Mouse (Mus musculus) hindbrain, embryonic 15.5 days (tissue): ENCODE data around the gene Mettl24. TPM values are rescaled to one million over a fixed set of nuclear protein-coding genes. Genes with fewer than 3 reads are reported as not detected.
A peak's percentile ranks its signal among the peaks of the same experiment; 100 is the strongest.

Experiments
- ATAC-seq: fragments of 200-750 bp; cut with Nextera tagmentation; 2 replicates; pipeline ENCODE4 v1.8.0; 2017; ENCODE audit warnings: low read depth, moderate number of reproducible peaks, moderate TSS enrichment; ENCODE audit not compliant: low FRiP score
- H3K27ac ChIP-seq: fragments of 300-500 bp; sonication (generic); replicated peaks from 2 replicates; pipeline ENCODE4 v1.5.1; 2015; ENCODE audit warnings: mild to moderate bottlenecking, inconsistent platforms
- H3K27me3 ChIP-seq: fragments of 300-500 bp; sonication (generic); 2 replicates; pipeline ENCODE4 v1.6.1; 2015; ENCODE audit warnings: control low read depth, inconsistent platforms
- H3K36me3 ChIP-seq: fragments of 300-500 bp; sonication (generic); 2 replicates; pipeline ENCODE4 v1.6.1; 2015; ENCODE audit warnings: control low read depth, inconsistent platforms
- H3K4me1 ChIP-seq: fragments of 300-500 bp; sonication (generic); replicated peaks from 2 replicates; pipeline ENCODE4 v1.6.1; 2015; ENCODE audit warnings: control low read depth, inconsistent platforms
- H3K4me2 ChIP-seq: fragments of 300-500 bp; sonication (generic); 2 replicates; pipeline ENCODE4 v1.6.1; 2015; ENCODE audit warnings: moderate library complexity, mild to moderate bottlenecking, inconsistent platforms
- H3K4me3 ChIP-seq: fragments of 300-500 bp; sonication (generic); 2 replicates; pipeline ENCODE4 v1.5.1; 2015; ENCODE audit warnings: mild to moderate bottlenecking, inconsistent platforms
- H3K9ac ChIP-seq: fragments of 300-500 bp; sonication (generic); 2 replicates; pipeline ENCODE4 v1.6.1; 2015; ENCODE audit warnings: inconsistent platforms
- H3K9me3 ChIP-seq: fragments of 300-500 bp; sonication (generic); 2 replicates; pipeline ENCODE4 v1.6.1; 2016; ENCODE audit warnings: control low read depth, inconsistent platforms
- WGBS: fragments of 180-500 bp; shearing (Covaris S2); methylation state at CpG from one replicate; pipeline ENCODE4 v1.1.7; 2015; 5-methylcytosine and 5-hydroxymethylcytosine counted together
- polyA plus RNA-seq: library from polyadenylated mRNA; unstranded; fragments of >200 nt; fragmentation: Nextera tagmentation; extraction: Ambion mirVana; gene quantifications from 2 replicates; pipeline ENCODE4 v1.2.1, GENCODE M21; 2015

Gene Mettl24
- polyA plus RNA-seq, 1 experiment from 2014 or later = 0.60 TPM

GRCm38 (mm10) chr10:40686976-40687375 is 3.9 kb downstream of the Mettl24 start:
- ATAC-seq = no peak
- Histone ChIP-seq H3K36me3 (no peaks in the 10 kb centered on the region), H3K9ac (no peak overlapping the region), H3K4me1 (peaks cover 17% of the 10 kb centered on the region), H3K27ac (no peak overlapping the region), H3K27me3 (no peaks in the 10 kb centered on the region), H3K9me3 (no peaks in the 10 kb centered on the region), H3K4me2 (no peak overlapping the region), H3K4me3 (no peak overlapping the region)
- 80% methylated on average over 4 of the region's 4 CpGs for WGBS

- H3K27ac ChIP-seq = no peak overlapping the region
- no peaks in the 10 kb centered on the region for H3K9me3 ChIP-seq
- no peaks in the 10 kb centered on the region for H3K36me3 ChIP-seq
- no peak overlapping the region for H3K9ac ChIP-seq
- 77% methylated on average over 2 of the region's 2 CpGs for WGBS
- no peak overlapping the region for H3K4me3 ChIP-seq
- no peak overlapping the region for H3K4me2 ChIP-seq
- no peak for ATAC-seq
- H3K4me1 ChIP-seq = peaks cover 15% of the 10 kb centered on the region
- H3K27me3 ChIP-seq = no peaks in the 10 kb centered on the region
These were observed 4.3 kb downstream of the Mettl24 start for GRCm38 (mm10) chr10:40687407-40687806.

GRCm38 (mm10) chr10:40688266-40688665 is 5.2 kb downstream of the Mettl24 start:
- H3K36me3 ChIP-seq = no peaks in the 10 kb centered on the region
- H3K4me3 ChIP-seq = no peak overlapping the region
- no peak for ATAC-seq
- no peaks in the 10 kb centered on the region for H3K9me3 ChIP-seq
- peaks cover 7% of the 10 kb centered on the region for H3K4me1 ChIP-seq
- H3K4me2 ChIP-seq = no peak overlapping the region
- no peak overlapping the region for H3K9ac ChIP-seq
- no peaks in the 10 kb centered on the region for H3K27me3 ChIP-seq
- WGBS = 70% methylated on average over 6 of the region's 6 CpGs
- H3K27ac ChIP-seq = no peak overlapping the region

GRCm38 (mm10) chr10:40688873-40689272 is 5.8 kb downstream of the Mettl24 start:
- ATAC-seq = no peak
- H3K36me3 ChIP-seq = no peaks in the 10 kb centered on the region
- H3K4me1 ChIP-seq = peaks cover under 1% of the 10 kb centered on the region; the same call in 1 of the 2 replicates
- no peaks in the 10 kb centered on the region for H3K27me3 ChIP-seq
- H3K4me3 ChIP-seq = no peak overlapping the region
- no peak overlapping the region for H3K4me2 ChIP-seq
- no peaks in the 10 kb centered on the region for H3K9me3 ChIP-seq
- no peak overlapping the region for H3K9ac ChIP-seq
- no peak overlapping the region for H3K27ac ChIP-seq
- 26% methylated on average over 1 of the region's 1 CpGs for WGBS

GRCm38 (mm10) chr10:40698652-40699051 is 15.6 kb downstream of the Mettl24 start:
- Histone ChIP-seq H3K9ac (no peak overlapping the region), H3K4me2 (no peak overlapping the region), H3K36me3 (no peaks in the 10 kb centered on the region), H3K4me3 (no peak overlapping the region), H3K27ac (no peak overlapping the region), H3K4me1 (no peaks in the 10 kb centered on the region), H3K27me3 (no peaks in the 10 kb centered on the region), H3K9me3 (no peaks in the 10 kb centered on the region; the same call in 1 of the 2 replicates)
- 85% methylated on average over 4 of the region's 4 CpGs for WGBS
- ATAC-seq = no peak

GRCm38 (mm10) chr10:40711127-40711526 is 28.0 kb downstream of the Mettl24 start:
- Histone ChIP-seq H3K27ac (no peak overlapping the region), H3K9ac (no peak overlapping the region), H3K4me3 (no peak overlapping the region), H3K4me1 (no peaks in the 10 kb centered on the region), H3K36me3 (no peaks in the 10 kb centered on the region), H3K4me2 (no peak overlapping the region), H3K9me3 (no peaks in the 10 kb centered on the region), H3K27me3 (no peaks in the 10 kb centered on the region)
- 84% methylated on average over 7 of the region's 7 CpGs for WGBS
- ATAC-seq = no peak

- WGBS = 38% methylated on average over 9 of the region's 9 CpGs
- Histone ChIP-seq H3K36me3 (no peaks in the 10 kb centered on the region), H3K9me3 (no peaks in the 10 kb centered on the region), H3K4me1 (0 out of 2 replicates have a peak, but pooled peaks cover 4% of the 10 kb centered on the region), H3K9ac (no peak overlapping the region), H3K4me3 (no peak overlapping the region), H3K27me3 (no peaks in the 10 kb centered on the region), H3K4me2 (no peak overlapping the region), H3K27ac (no peak overlapping the region)
- ATAC-seq = peak; percentile 56
These were observed 30.0 kb downstream of the Mettl24 start for GRCm38 (mm10) chr10:40713018-40713608.

- Histone ChIP-seq H3K27me3 (no peaks in the 10 kb centered on the region), H3K4me2 (no peak overlapping the region), H3K27ac (no peak overlapping the region), H3K4me1 (0 out of 2 replicates have a peak, but pooled peaks cover 4% of the 10 kb centered on the region), H3K4me3 (no peak overlapping the region), H3K9me3 (no peaks in the 10 kb centered on the region), H3K36me3 (no peaks in the 10 kb centered on the region), H3K9ac (no peak overlapping the region)
- ATAC-seq = no peak
- 82% methylated on average over 9 of the region's 9 CpGs for WGBS
These were observed 30.7 kb downstream of the Mettl24 start for GRCm38 (mm10) chr10:40713829-40714228.

- WGBS = 91% methylated on average over 4 of the region's 4 CpGs
- Histone ChIP-seq H3K27me3 (no peaks in the 10 kb centered on the region), H3K9ac (no peak overlapping the region), H3K27ac (no peak overlapping the region), H3K36me3 (no peaks in the 10 kb centered on the region), H3K4me2 (no peak overlapping the region), H3K4me3 (no peak overlapping the region), H3K4me1 (0 out of 2 replicates have a peak, but pooled peaks cover 4% of the 10 kb centered on the region), H3K9me3 (no peaks in the 10 kb centered on the region)
- ATAC-seq = no peak
These were observed 32.1 kb downstream of the Mettl24 start for GRCm38 (mm10) chr10:40715151-40715550.

GRCm38 (mm10) chr10:40716296-40716695 is 33.2 kb downstream of the Mettl24 start:
- H3K9me3 ChIP-seq = no peaks in the 10 kb centered on the region
- no peak overlapping the region for H3K4me3 ChIP-seq
- no peak overlapping the region for H3K4me2 ChIP-seq
- 68% methylated on average over 8 of the region's 8 CpGs for WGBS
- H3K4me1 ChIP-seq = 0 out of 2 replicates have a peak, but pooled peaks cover 4% of the 10 kb centered on the region
- H3K27me3 ChIP-seq = no peaks in the 10 kb centered on the region
- no peak overlapping the region for H3K9ac ChIP-seq
- H3K27ac ChIP-seq = no peak overlapping the region
- H3K36me3 ChIP-seq = no peaks in the 10 kb centered on the region
- no peak for ATAC-seq

GRCm38 (mm10) chr10:40716713-40717112 is 33.6 kb downstream of the Mettl24 start:
- Histone ChIP-seq H3K4me2 (no peak overlapping the region), H3K4me3 (no peak overlapping the region), H3K36me3 (no peaks in the 10 kb centered on the region), H3K27ac (no peak overlapping the region), H3K9me3 (no peaks in the 10 kb centered on the region), H3K9ac (no peak overlapping the region), H3K27me3 (no peaks in the 10 kb centered on the region), H3K4me1 (0 out of 2 replicates have a peak, but pooled peaks cover 4% of the 10 kb centered on the region)
- 87% methylated on average over 3 of the region's 3 CpGs for WGBS
- ATAC-seq = no peak

GRCm38 (mm10) chr10:40718362-40718761 is 35.3 kb downstream of the Mettl24 start:
- no peak overlapping the region for H3K9ac ChIP-seq
- H3K9me3 ChIP-seq = no peaks in the 10 kb centered on the region
- H3K36me3 ChIP-seq = no peaks in the 10 kb centered on the region
- whole genome bisulfite sequencing = 91% methylated on average over 13 of the region's 13 CpGs
- no peak overlapping the region for H3K27ac ChIP-seq
- no peak for ATAC-seq
- H3K27me3 ChIP-seq = no peaks in the 10 kb centered on the region
- no peak overlapping the region for H3K4me3 ChIP-seq
- 0 out of 2 replicates have a peak, but pooled peaks cover 4% of the 10 kb centered on the region for H3K4me1 ChIP-seq
- no peak overlapping the region for H3K4me2 ChIP-seq

GRCm38 (mm10) chr10:40719062-40719461 is 36.0 kb downstream of the Mettl24 start:
- Histone ChIP-seq H3K36me3 (no peaks in the 10 kb centered on the region), H3K27me3 (no peaks in the 10 kb centered on the region), H3K4me1 (0 out of 2 replicates have a peak, but pooled peaks cover 5% of the 10 kb centered on the region), H3K27ac (peak overlapping the region; percentile 29; the same call in 1 of the 2 replicates), H3K4me3 (no peak overlapping the region), H3K4me2 (no peak overlapping the region), H3K9ac (no peak overlapping the region), H3K9me3 (no peaks in the 10 kb centered on the region)
- no peak for ATAC-seq
- WGBS = 56% methylated on average over 6 of the region's 6 CpGs
